Mouse (Mus musculus): ENCODE results near the gene Lipe. TPM values are rescaled to one million over a fixed set of nuclear protein-coding genes. Genes with fewer than 3 reads are reported as not detected.

Gene Lipe
- polyA plus RNA-seq, 1 experiment from 2014 or later: 5.6 TPM

GRCm38 (mm10) chr7:25384818-25385217, 13.7 kb downstream of the Lipe start:
- H3K27me3 ChIP-seq: no peaks in the 10 kb centered on the region
- H3K36me3 ChIP-seq: peaks cover 20% of the 10 kb centered on the region
- no peak overlapping the region for H3K9ac ChIP-seq
- no peak overlapping the region for H3K4me3 ChIP-seq
- H3K4me1 ChIP-seq (replicated peaks): peaks cover 45% of the 10 kb centered on the region
- ATAC-seq (replicated peaks; ENCODE audit: insufficient number of reproducible peaks, insufficient read depth, low FRiP score, low read depth): no peak
- no peaks in the 10 kb centered on the region for H3K9me3 ChIP-seq (replicated peaks)
- WGBS: 85% methylated on average over 9 of the region's 9 CpGs
- no peak overlapping the region for H3K27ac ChIP-seq
- H3K4me2 ChIP-seq: no peak overlapping the region

- ATAC-seq (replicated peaks; ENCODE audit: insufficient number of reproducible peaks, insufficient read depth, low FRiP score, low read depth): no peak
- Histone ChIP-seq H3K27me3 (no peaks in the 10 kb centered on the region), H3K4me2 (no peak overlapping the region), H3K4me1 (replicated peaks) (peaks cover 45% of the 10 kb centered on the region), H3K9me3 (replicated peaks) (no peaks in the 10 kb centered on the region), H3K9ac (no peak overlapping the region), H3K36me3 (peaks cover 20% of the 10 kb centered on the region), H3K27ac (no peak overlapping the region), H3K4me3 (no peak overlapping the region)
- WGBS: 84% methylated on average over 13 of the region's 13 CpGs
These were observed 14.2 kb downstream of the Lipe start for GRCm38 (mm10) chr7:25384318-25384717.

- WGBS: 74% methylated on average over 4 of the region's 4 CpGs
- Histone ChIP-seq H3K36me3 (peaks cover 20% of the 10 kb centered on the region), H3K4me2 (no peak overlapping the region), H3K9ac (no peak overlapping the region), H3K27me3 (no peaks in the 10 kb centered on the region), H3K4me3 (no peak overlapping the region), H3K27ac (no peak overlapping the region), H3K9me3 (replicated peaks) (no peaks in the 10 kb centered on the region), H3K4me1 (replicated peaks) (peaks cover 48% of the 10 kb centered on the region)
- no peak for ATAC-seq (replicated peaks; ENCODE audit: insufficient number of reproducible peaks, insufficient read depth, low FRiP score, low read depth)
These were observed 14.6 kb downstream of the Lipe start for GRCm38 (mm10) chr7:25383891-25384290.

- 90% methylated on average over 7 of the region's 7 CpGs for WGBS
- H3K27me3 ChIP-seq: no peaks in the 10 kb centered on the region
- H3K9me3 ChIP-seq (replicated peaks): no peaks in the 10 kb centered on the region
- H3K4me2 ChIP-seq: no peak overlapping the region
- H3K4me1 ChIP-seq (replicated peaks): peaks cover 48% of the 10 kb centered on the region
- H3K9ac ChIP-seq: no peak overlapping the region
- no peak for ATAC-seq (replicated peaks; ENCODE audit: insufficient number of reproducible peaks, insufficient read depth, low FRiP score, low read depth)
- H3K27ac ChIP-seq: no peak overlapping the region
- peaks cover 18% of the 10 kb centered on the region for H3K36me3 ChIP-seq
- no peak overlapping the region for H3K4me3 ChIP-seq
These were observed 15.1 kb downstream of the Lipe start for GRCm38 (mm10) chr7:25383385-25383784.

GRCm38 (mm10) chr7:25382541-25382940, 16.0 kb downstream of the Lipe start:
- no peaks in the 10 kb centered on the region for H3K27me3 ChIP-seq
- H3K36me3 ChIP-seq: peaks cover 10% of the 10 kb centered on the region
- H3K4me2 ChIP-seq: no peak overlapping the region
- H3K9ac ChIP-seq: no peak overlapping the region
- peaks cover 43% of the 10 kb centered on the region for H3K4me1 ChIP-seq (replicated peaks)
- H3K27ac ChIP-seq: no peak overlapping the region
- ATAC-seq (replicated peaks; ENCODE audit: insufficient number of reproducible peaks, insufficient read depth, low FRiP score, low read depth): no peak
- no peak overlapping the region for H3K4me3 ChIP-seq
- H3K9me3 ChIP-seq (replicated peaks): no peaks in the 10 kb centered on the region

- ATAC-seq (replicated peaks; ENCODE audit: insufficient number of reproducible peaks, insufficient read depth, low FRiP score, low read depth): no peak
- 44% methylated on average over 3 of the region's 3 CpGs for WGBS
- Histone ChIP-seq H3K4me2 (no peak overlapping the region), H3K9ac (no peak overlapping the region), H3K9me3 (replicated peaks) (no peaks in the 10 kb centered on the region), H3K4me3 (no peak overlapping the region), H3K4me1 (replicated peaks) (peaks cover 43% of the 10 kb centered on the region), H3K27ac (no peak overlapping the region), H3K36me3 (peaks cover 10% of the 10 kb centered on the region), H3K27me3 (no peaks in the 10 kb centered on the region)
These were observed 17.2 kb downstream of the Lipe start for GRCm38 (mm10) chr7:25381284-25381680.

GRCm38 (mm10) chr7:25380392-25381283, 17.9 kb downstream of the Lipe start:
- no peak overlapping the region for H3K27ac ChIP-seq
- peak overlapping the region; percentile 89 for H3K4me2 ChIP-seq
- 55% methylated on average over 18 of the region's 18 CpGs for WGBS
- H3K4me3 ChIP-seq: peak overlapping the region; percentile 50; the same call in 1 of the 2 replicates
- H3K27me3 ChIP-seq: no peaks in the 10 kb centered on the region
- H3K36me3 ChIP-seq: peaks cover 10% of the 10 kb centered on the region
- ATAC-seq (replicated peaks; ENCODE audit: insufficient number of reproducible peaks, insufficient read depth, low FRiP score, low read depth): no peak
- peak overlapping the region; percentile 57; the same call in 1 of the 2 replicates for H3K9ac ChIP-seq
- no peaks in the 10 kb centered on the region for H3K9me3 ChIP-seq (replicated peaks)
- H3K4me1 ChIP-seq (replicated peaks): peaks cover 38% of the 10 kb centered on the region

GRCm38 (mm10) chr7:25379551-25380351, 18.8 kb downstream of the Lipe start:
- Histone ChIP-seq H3K36me3 (peaks cover 9% of the 10 kb centered on the region), H3K4me3 (peak overlapping the region; percentile 50), H3K4me1 (replicated peaks) (peaks cover 32% of the 10 kb centered on the region), H3K9me3 (replicated peaks) (no peaks in the 10 kb centered on the region), H3K4me2 (peak overlapping the region; percentile 89), H3K27me3 (no peaks in the 10 kb centered on the region), H3K9ac (peak overlapping the region; percentile 57), H3K27ac (peak overlapping the region; percentile 69)
- 2% methylated on average over 42 of the region's 42 CpGs for WGBS
- peak; percentile 65 for ATAC-seq (replicated peaks; ENCODE audit: insufficient number of reproducible peaks, insufficient read depth, low FRiP score, low read depth)

- Histone ChIP-seq H3K4me2 (no peak overlapping the region), H3K27me3 (no peaks in the 10 kb centered on the region), H3K9ac (no peak overlapping the region), H3K27ac (no peak overlapping the region), H3K9me3 (replicated peaks) (no peaks in the 10 kb centered on the region), H3K4me1 (replicated peaks) (peaks cover 32% of the 10 kb centered on the region), H3K36me3 (peaks cover 5% of the 10 kb centered on the region; the same call in 1 of the 2 replicates), H3K4me3 (no peak overlapping the region)
- no peak for ATAC-seq (replicated peaks; ENCODE audit: insufficient number of reproducible peaks, insufficient read depth, low FRiP score, low read depth)
- WGBS: 81% methylated on average over 13 of the region's 13 CpGs
These were observed 20.1 kb downstream of the Lipe start for GRCm38 (mm10) chr7:25378181-25379100.

- H3K27me3 ChIP-seq: no peaks in the 10 kb centered on the region
- peaks cover 32% of the 10 kb centered on the region for H3K4me1 ChIP-seq (replicated peaks)
- H3K36me3 ChIP-seq: no peaks in the 10 kb centered on the region; the same call in 1 of the 2 replicates
- 34% methylated on average over 8 of the region's 8 CpGs for WGBS
- H3K9ac ChIP-seq: 0 out of 2 replicates have a peak overlapping the region, but pooled peaks have one; percentile 49
- no peak for ATAC-seq (replicated peaks; ENCODE audit: insufficient number of reproducible peaks, insufficient read depth, low FRiP score, low read depth)
- H3K9me3 ChIP-seq (replicated peaks): no peaks in the 10 kb centered on the region
- H3K4me2 ChIP-seq: peak overlapping the region; percentile 71
- peak overlapping the region; percentile 51 for H3K4me3 ChIP-seq
- no peak overlapping the region for H3K27ac ChIP-seq
These were observed 21.3 kb downstream of the Lipe start for GRCm38 (mm10) chr7:25377100-25377700.
